Mouse (Mus musculus) 416B (cell line): ENCODE measurements at regions not wholly inside any gene's neighbourhood (a gene's known extent, or its start where the extent isn't known, plus 50 kb on each side); places are given as distances from the start of the nearest gene placed in this dataset.

Source experiments
- DNase-seq: peaks from one replicate; pipeline ENCODE4 v3.0.0; 2011; ENCODE audit warnings: low read depth

- DNase-seq = no peak
These were observed 779.6 kb downstream of the Pcdh7 start for GRCm38 (mm10) chr5:58497326-58497725.

GRCm38 (mm10) chr5:58531601-58532000 is 813.8 kb downstream of the Pcdh7 start:
- no peak for DNase-seq

- peak; percentile 61 for DNase-seq
These were observed 839.0 kb downstream of the Pcdh7 start for GRCm38 (mm10) chr5:58556770-58557169.

- no peak for DNase-seq
These were observed 842.0 kb downstream of the Pcdh7 start for GRCm38 (mm10) chr5:58559816-58560215.

GRCm38 (mm10) chr5:58599876-58600275 is 882.1 kb downstream of the Pcdh7 start:
- peak; percentile 60 for DNase-seq

GRCm38 (mm10) chr5:58621527-58621926 is 903.8 kb downstream of the Pcdh7 start:
- peak; percentile 7 for DNase-seq
